Mouse (Mus musculus) embryonic fibroblast, embryonic 13.5 days (primary cell): ENCODE measurements at regions not wholly inside any gene's neighbourhood (a gene's known extent, or its start where the extent isn't known, plus 50 kb on each side); places are given as distances from the start of the nearest gene placed in this dataset.

ENCODE experiments used
- CTCF ChIP-seq: IDR thresholded peaks from 2 replicates; pipeline ENCODE4 v1.5.1; 2011; ENCODE audit warnings: mild to moderate bottlenecking, control low read depth, low read length, moderate library complexity, borderline replicate concordance; ENCODE audit not compliant: insufficient read depth
- POLR2A ChIP-seq: IDR thresholded peaks from 2 replicates; pipeline ENCODE4 v1.6.1; 2011; ENCODE audit warnings: low read depth, mild to moderate bottlenecking, control low read depth, low read length, moderate library complexity

- no peak for TF ChIP-seq CTCF
- TF ChIP-seq POLR2A: no peak
These were observed 134.3 kb downstream of the Aipl1 start for GRCm38 (mm10) chr11:71903020-71903410.
